Mouse (Mus musculus): ENCODE measurements around the gene Samd4b.

- TF ChIP-seq EP300 (IDR thresholded peaks at IDR 0.05; ENCODE audit: low read depth) (no peak), CTCF (IDR thresholded peaks at IDR 0.05; ENCODE audit: low read depth) (no peak)
These were observed 25.3 kb downstream of the Samd4b start for GRCm38 (mm10) chr7:28572689-28573088.
